Mouse (Mus musculus): ENCODE measurements at regions not wholly inside any gene's neighbourhood (a gene's known extent, or its start where the extent isn't known, plus 50 kb on each side); places are given as distances from the start of the nearest gene placed in this dataset.

GRCm38 (mm10) chr5:26187212-26187611 lies 66.0 kb upstream of the Gm10220 start:
- TF ChIP-seq UBTF (IDR thresholded peaks at IDR 0.05; ENCODE audit: borderline replicate concordance, insufficient read depth, low read depth, low read length) (no peak), ZNF384 (IDR thresholded peaks at IDR 0.05; ENCODE audit: low read depth, low read length) (no peak), MYC (IDR thresholded peaks at IDR 0.05; ENCODE audit: low read depth, low read length) (no peak), ZKSCAN1 (IDR thresholded peaks at IDR 0.05; ENCODE audit: low read depth, low read length) (no peak), MAZ (IDR thresholded peaks at IDR 0.05; ENCODE audit: low read depth, low read length) (no peak), EP300 (IDR thresholded peaks at IDR 0.05; ENCODE audit: low read depth in 1 of 2, low read length in 2 of 2) (no peak), HCFC1 (IDR thresholded peaks at IDR 0.05; ENCODE audit: low read depth, low read length) (no peak), CTCF (IDR thresholded peaks at IDR 0.05 in 2 of 3, conservative IDR thresholded peaks at IDR 0.05 in 1 of 3; ENCODE audit: control insufficient read depth in 1 of 3, insufficient read depth in 1 of 3, low read depth in 2 of 3, low read length in 3 of 3, poor library complexity in 1 of 3, severe bottlenecking in 1 of 3) (no peak), KAT2A (conservative IDR thresholded peaks at IDR 0.05; ENCODE audit: low read depth, low read length) (no peak), SIN3A (IDR thresholded peaks at IDR 0.05; ENCODE audit: low read length) (no peak), CHD1 (IDR thresholded peaks at IDR 0.05; ENCODE audit: low read depth, low read length) (no peak), USF1 (IDR thresholded peaks at IDR 0.05; ENCODE audit: low read depth, low read length) (no peak), NRF1 (IDR thresholded peaks at IDR 0.05; ENCODE audit: insufficient read depth, low read depth, low read length, poor library complexity, severe bottlenecking) (no peak), ELF1 (IDR thresholded peaks at IDR 0.05; ENCODE audit: low read depth, low read length) (no peak), TBP (IDR thresholded peaks at IDR 0.05; ENCODE audit: low read depth, low read length) (no peak), SMC3 (IDR thresholded peaks at IDR 0.05; ENCODE audit: low read depth, low read length) (no peak), GABPA (IDR thresholded peaks at IDR 0.05; ENCODE audit: low read depth, low read length) (no peak), MEF2A (IDR thresholded peaks at IDR 0.05; ENCODE audit: extremely low read depth, insufficient replicate concordance, low read depth, low read length, poor library complexity, severe bottlenecking) (no peak), ZC3H11A (IDR thresholded peaks at IDR 0.05; ENCODE audit: low read depth, low read length) (no peak)

GRCm38 (mm10) chr5:26185417-26185816 lies 64.2 kb upstream of the Gm10220 start:
- no peaks in the 10 kb centered on the region for H3K36me3 ChIP-seq (ENCODE audit: control insufficient read depth in 1 of 2, insufficient read depth in 2 of 2, low read length in 2 of 2)
- no peaks in the 10 kb centered on the region for H3K9me3 ChIP-seq (replicated peaks; ENCODE audit: insufficient read depth, low read length)
- H3K4me3 ChIP-seq (ENCODE audit: control insufficient read depth in 1 of 2, insufficient read depth in 1 of 2, low read depth in 2 of 2, low read length in 2 of 2) = no peak overlapping the region
- H3K27ac ChIP-seq (ENCODE audit: control insufficient read depth, low read depth, low read length) = no peak overlapping the region
- no peaks in the 10 kb centered on the region for H3K4me1 ChIP-seq (ENCODE audit: control insufficient read depth in 1 of 2, insufficient read depth in 2 of 2, low read length in 2 of 2)
- no peaks in the 10 kb centered on the region for H3K79me2 ChIP-seq (ENCODE audit: control insufficient read depth, insufficient read depth, low read length, poor library complexity)
- no peak overlapping the region for H3K9ac ChIP-seq (ENCODE audit: control insufficient read depth, low read depth, low read length, poor library complexity, severe bottlenecking)
- no peaks in the 10 kb centered on the region for H3K27me3 ChIP-seq (ENCODE audit: control insufficient read depth in 1 of 2, insufficient read depth in 2 of 2, low read length in 2 of 2)
- no peak for TF ChIP-seq USF1 (IDR thresholded peaks at IDR 0.05; ENCODE audit: low read depth, low read length)
- no peak for TF ChIP-seq NRF1 (IDR thresholded peaks at IDR 0.05; ENCODE audit: insufficient read depth, low read depth, low read length, poor library complexity, severe bottlenecking)
- no peak for TF ChIP-seq ZNF384 (IDR thresholded peaks at IDR 0.05; ENCODE audit: low read depth, low read length)
- no peak for TF ChIP-seq RAD21 (IDR thresholded peaks at IDR 0.05; ENCODE audit: low read depth, low read length)
- no peak for TF ChIP-seq HCFC1 (IDR thresholded peaks at IDR 0.05; ENCODE audit: low read depth, low read length)
- TF ChIP-seq KAT2A (conservative IDR thresholded peaks at IDR 0.05; ENCODE audit: low read depth, low read length) = no peak
- no peak for TF ChIP-seq TBP (IDR thresholded peaks at IDR 0.05; ENCODE audit: low read depth, low read length)
- DNase-seq (ENCODE audit: low read depth, low spot score) = no peak

More at GRCm38 (mm10) chr5:26187212-26187611, 66.0 kb upstream of the Gm10220 start:
- H3K9ac ChIP-seq (ENCODE audit: control insufficient read depth, low read depth, low read length, poor library complexity, severe bottlenecking) = no peak overlapping the region
- H3K27me3 ChIP-seq (ENCODE audit: control insufficient read depth in 1 of 2, insufficient read depth in 2 of 2, low read length in 2 of 2) = no peaks in the 10 kb centered on the region
- H3K4me3 ChIP-seq (ENCODE audit: control insufficient read depth in 1 of 2, insufficient read depth in 1 of 2, low read depth in 2 of 2, low read length in 2 of 2) = no peak overlapping the region
- no peak overlapping the region for H3K27ac ChIP-seq (ENCODE audit: control insufficient read depth, low read depth, low read length)
- no peaks in the 10 kb centered on the region for H3K79me2 ChIP-seq (ENCODE audit: control insufficient read depth, insufficient read depth, low read length, poor library complexity)
- H3K9me3 ChIP-seq (replicated peaks; ENCODE audit: insufficient read depth, low read length) = no peaks in the 10 kb centered on the region
- DNase-seq (ENCODE audit: low read depth, low spot score) = no peak
- no peaks in the 10 kb centered on the region for H3K36me3 ChIP-seq (ENCODE audit: control insufficient read depth in 1 of 2, insufficient read depth in 2 of 2, low read length in 2 of 2)
- H3K4me1 ChIP-seq (ENCODE audit: control insufficient read depth in 1 of 2, insufficient read depth in 2 of 2, low read length in 2 of 2) = no peaks in the 10 kb centered on the region

Measured in MEL (cell line).